Mouse (Mus musculus): ENCODE data around the gene Vps35l.

Gene Vps35l

DNA sequence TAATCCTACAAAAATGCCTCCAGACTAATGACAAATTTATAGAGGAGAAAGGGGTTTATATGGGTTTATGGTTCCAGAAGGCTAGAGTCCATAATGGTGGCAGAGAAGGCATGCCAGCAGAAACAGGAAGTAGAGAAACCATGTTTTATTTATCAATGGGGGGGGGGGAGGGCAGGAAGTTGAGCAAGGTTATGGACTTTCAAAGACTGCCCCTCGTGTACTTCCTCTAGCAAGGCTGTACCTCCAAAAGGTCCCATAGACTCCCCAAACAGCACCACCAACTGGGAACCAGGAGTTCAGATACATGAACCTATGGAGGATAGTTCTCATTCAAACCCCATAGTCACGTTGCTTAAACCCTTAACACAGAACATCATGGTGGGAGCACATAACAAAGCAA lies 125.3 kb downstream of the Vps35l start:
- no peak for DNase-seq (ENCODE audit: low read depth, low spot score)

DNA sequence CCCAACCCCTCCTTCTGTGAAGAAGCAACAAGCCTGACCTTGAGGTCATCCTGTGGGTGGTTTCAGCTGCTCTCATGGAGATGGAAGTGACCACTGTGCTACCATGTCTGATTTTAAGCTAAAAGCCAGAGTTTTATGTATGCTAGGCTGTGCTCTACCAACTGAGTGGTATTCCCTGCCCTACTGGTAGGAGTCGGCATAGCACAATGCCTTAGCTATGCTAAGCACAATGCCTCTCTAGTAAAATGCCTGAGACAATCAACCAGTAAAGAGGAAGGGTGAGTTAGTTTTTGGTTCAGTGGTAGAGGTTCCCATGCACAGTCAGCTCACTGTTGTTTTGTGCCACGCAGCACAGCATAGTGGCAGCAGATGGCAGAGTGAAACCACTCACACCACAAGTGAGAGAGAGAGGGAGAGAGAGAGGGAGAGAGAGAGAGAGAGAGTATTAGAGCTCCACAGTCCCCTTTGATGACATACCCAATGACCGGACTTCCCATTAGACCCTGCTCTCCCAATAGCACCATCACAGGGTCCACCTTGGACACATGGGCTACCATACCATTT lies 139.5 kb downstream of the Vps35l start:
- DNase-seq (ENCODE audit: low read depth, low spot score), result no peak

DNA sequence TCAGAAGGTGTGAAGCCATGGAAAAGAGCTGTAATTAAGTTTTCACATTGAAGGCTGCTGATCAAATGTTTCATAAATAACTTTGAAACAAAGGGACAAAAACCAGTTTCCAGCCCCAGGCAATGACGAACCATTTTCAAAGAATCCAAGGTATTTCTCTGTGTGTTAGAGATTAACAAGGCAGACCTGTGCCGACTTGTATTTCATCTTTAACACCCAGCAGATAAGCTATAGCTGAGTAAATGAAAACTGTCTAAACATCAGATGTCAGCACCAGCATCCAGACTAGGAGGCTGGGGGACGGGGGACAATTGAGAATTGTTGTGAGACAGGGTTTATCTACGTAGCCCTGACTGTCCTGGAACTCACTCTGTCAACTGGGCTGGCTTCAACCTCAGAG lies 143.9 kb downstream of the Vps35l start:
- no peak for DNase-seq (ENCODE audit: low read depth, low spot score)

DNA sequence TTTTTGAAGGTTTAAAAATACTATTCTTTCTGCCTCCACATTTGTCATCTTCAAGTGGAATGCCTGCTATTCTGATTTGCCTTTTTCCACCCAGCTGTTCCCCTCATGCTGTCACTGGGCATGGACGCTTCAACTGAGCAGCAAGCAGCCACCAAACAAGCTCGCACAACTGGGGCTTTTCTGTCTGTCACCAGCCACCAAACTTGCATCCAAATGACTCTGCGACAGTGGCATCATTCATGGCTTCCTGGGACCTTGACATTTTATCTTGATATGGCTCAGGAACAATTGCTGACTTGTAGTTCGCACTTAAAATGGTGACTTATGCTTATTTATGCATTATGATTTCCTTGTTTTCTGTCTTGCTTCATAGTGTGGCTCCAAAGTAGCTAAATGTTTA lies 144.9 kb downstream of the Vps35l start:
- DNase-seq (ENCODE audit: low read depth, low spot score), result no peak

DNA sequence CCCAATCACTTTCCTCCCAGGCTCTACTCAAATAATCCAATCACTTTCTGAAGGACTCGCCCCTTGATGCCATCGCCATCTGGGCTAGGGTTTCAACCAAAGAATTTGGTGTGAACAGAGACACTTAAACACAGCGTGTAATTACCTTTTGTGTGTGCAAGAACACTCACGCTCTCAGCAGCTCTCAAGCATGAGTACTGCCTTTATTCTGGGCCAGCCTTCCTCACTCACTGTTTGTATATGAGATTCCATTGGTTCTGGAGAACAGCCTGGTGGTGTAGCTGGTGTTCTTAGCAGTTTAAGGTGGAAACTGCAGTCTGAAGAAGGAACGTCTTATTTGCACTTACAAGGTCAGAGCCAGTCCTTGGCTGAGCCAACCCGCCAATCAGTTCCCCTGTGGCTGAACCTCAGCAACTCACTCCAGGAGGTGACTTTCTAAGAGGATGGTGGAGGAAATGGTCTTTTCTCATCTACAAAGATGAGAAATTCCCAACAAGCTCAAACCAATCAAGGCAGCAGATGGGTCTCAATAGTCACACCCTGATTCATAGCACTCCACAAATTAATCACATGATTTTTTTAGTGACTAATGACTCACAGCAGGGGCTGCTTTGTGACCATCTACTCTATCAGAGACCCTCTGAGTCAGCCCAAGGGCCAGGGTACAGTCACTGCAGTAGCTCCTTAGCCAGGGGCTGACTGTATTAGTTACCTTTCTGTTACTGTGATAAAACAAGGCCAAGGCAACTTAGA lies 147.5 kb downstream of the Vps35l start:
- no peak for DNase-seq (ENCODE audit: low read depth, low spot score)

DNA sequence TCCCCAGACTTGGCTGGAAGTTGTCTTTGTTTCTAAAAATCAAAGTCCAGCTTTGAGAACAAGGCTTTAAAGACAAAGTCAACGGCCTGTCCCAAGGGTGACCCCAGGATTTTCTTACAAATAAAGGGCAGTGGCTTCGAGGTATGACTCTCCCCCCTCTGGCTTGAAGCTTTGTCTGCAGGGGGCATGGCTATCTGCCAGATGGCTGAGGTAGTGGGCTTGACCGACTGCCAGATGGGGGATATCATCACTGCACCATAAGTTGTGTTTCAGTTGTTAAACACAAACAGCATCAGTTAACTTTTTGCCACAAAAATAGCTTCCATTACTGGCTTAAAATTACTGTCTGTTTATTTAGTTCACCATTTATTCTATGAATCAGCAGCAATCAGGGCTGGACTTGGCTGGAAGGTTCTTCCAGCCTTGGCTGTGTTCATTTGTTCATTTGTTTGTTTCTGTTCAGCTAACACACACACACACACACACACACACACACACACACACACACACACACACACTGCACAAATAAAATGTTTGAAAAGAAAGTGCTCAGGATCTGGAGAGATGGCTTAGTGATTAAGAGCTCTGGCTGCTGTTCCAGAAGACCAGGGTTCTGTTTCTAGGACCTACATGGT lies 149.1 kb downstream of the Vps35l start:
- no peak for DNase-seq (ENCODE audit: low read depth, low spot score)

Measured in embryo, embryonic 11.5 days (tissue).